Mouse (Mus musculus) midbrain, embryonic 11.5 days (tissue): ENCODE measurements around the gene Atp6v1g2. TPM values are rescaled to one million over a fixed set of nuclear protein-coding genes. Genes with fewer than 3 reads are reported as not detected.

Experiments
- ATAC-seq: fragments of 200-750 bp; cut with Nextera tagmentation; 2 replicates; pipeline ENCODE4 v1.8.0; 2017; ENCODE audit warnings: moderate TSS enrichment, moderate library complexity; ENCODE audit not compliant: low FRiP score
- DNase-seq: peaks from one replicate; pipeline ENCODE4 v3.0.0; 2015; ENCODE audit warnings: low spot score; ENCODE audit errors: missing footprints
- H3K27ac ChIP-seq: fragments of 300-500 bp; sonication (generic); 2 replicates; pipeline ENCODE4 v1.5.1; 2014; ENCODE audit warnings: low read depth, low read length
- H3K27me3 ChIP-seq: fragments of 300-500 bp; sonication (generic); 2 replicates; pipeline ENCODE4 v1.6.1; 2014; ENCODE audit warnings: mild to moderate bottlenecking, low read length, moderate library complexity, mixed read lengths; ENCODE audit not compliant: control insufficient read depth, insufficient read depth
- H3K36me3 ChIP-seq: fragments of 300-500 bp; sonication (generic); 2 replicates; pipeline ENCODE4 v1.6.1; 2014; ENCODE audit warnings: mild to moderate bottlenecking, low read length, moderate library complexity, mixed read lengths; ENCODE audit not compliant: control insufficient read depth, insufficient read depth
- H3K4me1 ChIP-seq: fragments of 300-500 bp; sonication (generic); 2 replicates; pipeline ENCODE4 v1.6.1; 2014; ENCODE audit warnings: low read length; ENCODE audit not compliant: control insufficient read depth, insufficient read depth
- H3K4me2 ChIP-seq: fragments of 300-500 bp; sonication (generic); 2 replicates; pipeline ENCODE4 v1.6.1; 2014; ENCODE audit warnings: mild to moderate bottlenecking, moderate library complexity
- H3K4me3 ChIP-seq: fragments of 300-500 bp; sonication (generic); 2 replicates; pipeline ENCODE4 v1.5.1; 2014; ENCODE audit warnings: low read depth, low read length
- H3K9ac ChIP-seq: fragments of 300-500 bp; sonication (generic); 2 replicates; pipeline ENCODE4 v1.6.1; 2014; ENCODE audit warnings: low read length
- H3K9me3 ChIP-seq: fragments of 300-500 bp; sonication (generic); 2 replicates; pipeline ENCODE4 v1.6.1; 2016; ENCODE audit warnings: low read length; ENCODE audit not compliant: control insufficient read depth
- WGBS: fragments of 180-500 bp; shearing (Covaris S2); extraction: QIAGEN DNeasy Blood & Tissue Kit; methylation state at CpG from one replicate; pipeline ENCODE4 v1.1.7; 2014; 5-methylcytosine and 5-hydroxymethylcytosine counted together
- polyA plus RNA-seq: library from polyadenylated mRNA; unstranded; fragments of >200 nt; fragmentation: Nextera tagmentation; extraction: Ambion mirVana; gene quantifications from 2 replicates; pipeline ENCODE4 v1.2.1, GENCODE M21; 2014

Gene Atp6v1g2
- polyA plus RNA-seq, 1 experiment from 2014 or later = 17.8 TPM

DNA sequence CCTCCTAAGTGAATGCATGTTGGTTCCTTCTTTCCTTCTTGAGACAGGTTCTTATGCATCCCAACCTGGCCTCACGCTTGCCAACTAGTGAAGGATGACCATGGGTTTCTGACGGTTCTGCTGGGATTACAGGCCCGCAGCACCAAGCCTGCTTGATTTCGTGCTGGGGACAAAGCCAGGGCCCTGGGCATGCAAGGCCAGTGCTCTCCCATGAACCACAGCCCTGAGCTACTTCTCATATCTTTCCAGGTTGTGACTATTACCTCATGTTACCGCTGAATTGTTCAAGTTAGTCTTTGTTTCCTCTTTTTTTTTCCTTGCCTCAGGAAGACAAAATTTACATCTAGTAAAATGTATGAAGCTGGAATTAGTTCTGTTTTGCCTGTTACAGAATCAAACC is 40.5 kb upstream of the Atp6v1g2 start:
- H3K9ac ChIP-seq = no peak overlapping the region
- no peak overlapping the region for H3K4me3 ChIP-seq
- no peak for DNase-seq
- peaks cover 26% of the 10 kb centered on the region for H3K27me3 ChIP-seq
- WGBS = 85% methylated on average over 5 of the region's 5 CpGs
- no peak overlapping the region for H3K27ac ChIP-seq
- H3K36me3 ChIP-seq = no peaks in the 10 kb centered on the region
- no peaks in the 10 kb centered on the region for H3K9me3 ChIP-seq
- peaks cover 4% of the 10 kb centered on the region; the same call in 1 of the 2 replicates for H3K4me1 ChIP-seq
- H3K4me2 ChIP-seq = no peak overlapping the region
- ATAC-seq = no peak

DNA sequence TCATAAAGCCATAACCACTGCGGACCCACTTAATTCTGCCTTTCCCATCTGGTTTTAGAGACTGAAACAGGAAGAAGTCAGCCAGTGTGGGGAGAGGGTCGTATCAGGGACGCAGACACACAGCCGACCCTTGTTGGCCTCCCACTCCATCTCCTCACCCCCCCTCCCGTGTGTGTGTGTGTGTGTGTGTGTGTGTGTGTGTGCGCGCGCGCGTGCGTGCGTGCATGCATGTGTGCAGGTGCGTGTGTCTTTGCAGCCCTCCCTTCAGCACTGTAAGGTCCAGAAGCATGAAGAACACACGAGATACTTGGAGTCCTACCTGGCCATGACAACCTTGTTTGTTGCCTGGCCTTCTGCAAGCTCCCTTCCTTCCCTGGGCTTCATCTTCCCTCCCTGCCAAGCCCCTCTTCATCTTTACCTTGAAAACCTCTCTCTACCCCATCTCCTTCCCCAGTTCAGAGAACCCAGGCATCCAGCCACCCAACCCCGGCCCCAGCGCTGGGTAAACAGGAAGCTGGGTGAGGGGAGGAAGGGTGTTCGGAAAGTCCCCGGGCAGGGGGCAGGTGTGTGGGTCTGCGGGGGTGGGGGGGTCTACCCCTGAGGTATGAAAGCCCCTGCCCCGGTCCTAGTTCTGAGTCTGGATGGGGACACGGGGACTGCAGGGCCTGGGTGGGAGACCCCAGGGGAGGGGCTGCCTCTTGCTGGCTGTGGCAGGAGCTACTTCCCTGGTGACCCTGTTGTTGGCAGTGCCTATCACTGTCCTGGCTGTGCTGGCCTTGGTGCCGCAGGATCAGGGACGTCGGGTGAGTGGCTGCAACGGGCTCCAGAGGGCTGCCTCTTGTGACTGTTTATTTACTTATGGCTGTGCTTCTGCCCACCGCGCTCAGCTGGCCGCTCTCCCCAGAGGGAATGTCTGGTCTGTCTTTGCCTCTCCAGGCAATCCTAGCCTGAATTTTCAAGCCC is 39.3 kb upstream of the Atp6v1g2 start, which contains the start of gene Ltb:
Gene Ltb, plus strand, starts transcription at position 559 of the 963 bp plus-strand sequence.
- no peaks in the 10 kb centered on the region for H3K9me3 ChIP-seq
- 63% methylated on average over 28 of the region's 28 CpGs for WGBS
- no peak within 1 kb of the TSS for H3K27ac ChIP-seq
- no peaks in the 10 kb centered on the region for H3K36me3 ChIP-seq
- peaks cover 26% of the 10 kb centered on the region for H3K27me3 ChIP-seq
- DNase-seq (no peak), ATAC-seq (no peak)
- peaks cover 4% of the 10 kb centered on the region; the same call in 1 of the 2 replicates for H3K4me1 ChIP-seq
- no peak within 1 kb of the TSS for H3K9ac ChIP-seq
- no peak within 1 kb of the TSS for H3K4me3 ChIP-seq
- peak within 1 kb of the TSS; percentile 40; the same call in 1 of the 2 replicates for H3K4me2 ChIP-seq

DNA sequence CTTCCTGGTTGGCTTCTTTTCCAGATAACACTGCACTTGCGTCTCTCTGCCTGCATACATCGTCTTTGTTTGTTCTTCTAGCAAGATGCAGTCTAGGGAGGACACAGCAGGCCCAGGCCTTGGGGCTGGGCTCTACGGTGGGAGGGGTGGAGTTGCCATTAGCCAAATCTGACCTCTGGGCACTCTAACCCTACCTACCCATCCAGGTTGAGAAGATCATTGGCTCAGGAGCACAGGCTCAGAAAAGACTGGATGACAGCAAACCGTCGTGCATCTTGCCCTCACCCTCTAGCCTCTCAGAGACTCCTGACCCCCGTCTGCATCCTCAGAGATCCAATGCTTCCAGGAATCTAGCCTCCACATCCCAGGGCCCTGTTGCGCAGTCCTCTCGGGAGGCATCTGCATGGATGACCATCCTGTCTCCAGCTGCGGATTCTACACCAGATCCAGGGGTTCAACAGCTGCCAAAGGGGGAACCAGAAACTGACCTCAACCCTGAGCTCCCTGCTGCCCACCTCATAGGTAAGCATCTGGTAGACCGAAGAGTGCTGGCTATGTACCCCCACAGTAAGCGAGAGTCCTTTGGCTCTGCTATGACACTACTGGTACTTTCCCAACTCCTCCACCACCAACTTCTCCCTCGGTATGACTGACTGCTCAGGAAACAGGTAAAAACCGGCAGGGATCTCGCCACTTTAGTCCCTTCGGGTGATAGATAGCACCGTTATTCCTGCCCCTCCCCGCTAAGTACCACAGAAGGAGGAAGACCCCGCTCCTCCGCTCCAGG is 38.4 kb upstream of the Atp6v1g2 start:
- Histone ChIP-seq H3K4me1 (peaks cover 4% of the 10 kb centered on the region; the same call in 1 of the 2 replicates), H3K4me2 (peak overlapping the region; percentile 40), H3K27ac (no peak overlapping the region), H3K9ac (peak overlapping the region; percentile 10; the same call in 1 of the 2 replicates), H3K9me3 (no peaks in the 10 kb centered on the region), H3K27me3 (peaks cover 26% of the 10 kb centered on the region), H3K36me3 (no peaks in the 10 kb centered on the region), H3K4me3 (peak overlapping the region; percentile 23)
- WGBS = 45% methylated on average over 19 of the region's 19 CpGs
- DNase-seq = peak; percentile 90
- ATAC-seq = no peak

DNA sequence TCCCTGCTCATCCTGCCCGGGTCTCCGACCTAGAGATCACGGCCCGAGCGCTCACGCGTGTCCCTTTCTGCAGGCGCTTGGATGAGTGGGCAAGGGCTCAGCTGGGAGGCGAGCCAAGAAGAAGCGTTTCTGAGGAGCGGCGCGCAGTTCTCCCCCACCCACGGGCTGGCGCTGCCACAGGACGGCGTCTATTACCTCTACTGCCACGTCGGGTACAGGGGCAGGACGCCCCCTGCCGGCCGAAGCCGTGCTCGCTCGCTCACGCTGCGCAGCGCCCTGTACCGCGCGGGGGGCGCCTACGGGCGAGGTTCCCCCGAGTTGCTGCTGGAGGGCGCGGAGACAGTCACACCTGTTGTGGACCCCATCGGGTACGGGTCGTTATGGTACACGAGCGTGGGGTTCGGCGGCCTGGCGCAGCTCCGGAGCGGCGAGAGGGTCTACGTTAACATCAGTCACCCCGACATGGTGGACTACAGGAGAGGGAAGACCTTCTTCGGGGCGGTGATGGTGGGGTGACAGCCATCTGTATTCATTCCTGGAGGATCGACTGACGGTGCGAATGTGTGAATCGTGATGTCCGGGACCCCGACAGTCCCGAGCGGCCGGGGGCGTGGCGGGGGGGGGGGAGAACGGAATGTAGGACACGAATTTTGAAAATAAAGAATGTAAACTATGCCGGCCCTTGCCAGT is 37.7 kb upstream of the Atp6v1g2 start:
- H3K27me3 ChIP-seq = peaks cover 26% of the 10 kb centered on the region
- H3K4me1 ChIP-seq = peaks cover 4% of the 10 kb centered on the region; the same call in 1 of the 2 replicates
- H3K9me3 ChIP-seq = no peaks in the 10 kb centered on the region
- no peak overlapping the region for H3K27ac ChIP-seq
- ATAC-seq (peak; percentile 73), DNase-seq (peak; percentile 98)
- H3K4me3 ChIP-seq = peak overlapping the region; percentile 23
- no peaks in the 10 kb centered on the region for H3K36me3 ChIP-seq
- peak overlapping the region; percentile 40 for H3K4me2 ChIP-seq
- WGBS = 2% methylated on average over 66 of the region's 66 CpGs
- H3K9ac ChIP-seq = peak overlapping the region; percentile 10; the same call in 1 of the 2 replicates

DNA sequence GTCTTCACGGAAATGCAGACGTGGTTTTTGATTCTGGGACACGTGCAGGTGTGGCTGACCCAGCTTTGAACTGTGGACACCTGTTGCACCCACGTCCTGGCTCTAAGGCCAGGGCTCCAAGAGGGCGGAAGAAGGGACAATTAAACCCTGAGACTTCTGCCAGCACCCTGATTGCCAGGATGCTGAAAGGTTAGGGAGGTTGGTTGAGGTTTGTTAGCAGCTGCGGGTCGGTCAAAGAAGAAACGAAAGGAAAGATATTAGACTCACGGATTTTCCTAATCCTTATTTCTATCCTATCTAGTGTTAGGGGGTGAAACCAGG is 37.2 kb upstream of the Atp6v1g2 start:
- Histone ChIP-seq H3K27ac (no peak overlapping the region), H3K36me3 (no peaks in the 10 kb centered on the region), H3K9ac (no peak overlapping the region), H3K4me1 (peaks cover 4% of the 10 kb centered on the region; the same call in 1 of the 2 replicates), H3K9me3 (no peaks in the 10 kb centered on the region), H3K27me3 (peaks cover 26% of the 10 kb centered on the region), H3K4me3 (peak overlapping the region; percentile 23), H3K4me2 (peak overlapping the region; percentile 40)
- no peak for ATAC-seq
- 40% methylated on average over 9 of the region's 9 CpGs for WGBS
- DNase-seq = no peak

DNA sequence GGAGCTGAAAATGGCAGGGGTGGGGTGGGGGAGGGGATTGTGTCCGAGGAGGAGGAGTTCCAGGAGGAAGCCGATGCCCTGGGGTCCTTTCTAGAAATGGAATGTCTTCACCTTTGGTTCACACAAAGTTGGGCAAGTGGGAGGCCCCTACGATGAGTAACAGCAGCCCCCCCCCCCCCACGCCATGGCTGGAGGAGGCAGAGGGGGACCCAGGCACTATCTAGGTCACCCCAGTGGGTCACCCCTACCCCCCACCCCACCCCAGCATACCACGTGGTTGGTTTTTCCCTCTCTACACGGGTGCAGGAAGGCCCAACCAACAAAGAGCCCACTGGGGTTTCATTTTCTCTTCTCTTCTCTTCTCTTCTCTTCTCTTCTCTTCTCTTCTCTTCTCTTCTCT is 36.3 kb upstream of the Atp6v1g2 start:
- H3K27me3 ChIP-seq = peaks cover 26% of the 10 kb centered on the region
- WGBS = 44% methylated on average over 5 of the region's 6 CpGs
- peaks cover 4% of the 10 kb centered on the region; the same call in 1 of the 2 replicates for H3K4me1 ChIP-seq

DNA sequence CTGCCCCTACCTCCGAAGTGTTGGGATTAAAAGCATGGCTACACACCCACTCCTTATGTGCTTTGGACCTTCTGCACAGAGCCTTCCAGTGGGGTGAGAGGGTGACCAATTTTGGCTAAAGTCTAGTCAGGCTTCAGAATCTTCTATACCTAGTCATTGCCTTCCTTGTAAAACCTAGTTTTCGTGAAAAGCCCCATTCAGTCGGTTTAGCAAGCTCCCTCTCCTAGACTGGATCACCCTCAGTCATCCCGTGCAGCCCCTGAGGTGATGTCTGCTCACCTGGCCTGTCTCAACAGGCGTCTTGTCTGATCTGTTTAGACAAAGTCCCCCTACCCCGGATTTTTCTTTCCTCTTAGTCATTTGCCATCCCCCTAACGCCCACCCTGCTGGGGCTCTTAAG is 35.4 kb upstream of the Atp6v1g2 start:
- H3K27me3 ChIP-seq = peaks cover 26% of the 10 kb centered on the region
- no peak for ATAC-seq
- H3K9me3 ChIP-seq = no peaks in the 10 kb centered on the region
- no peak for DNase-seq
- H3K4me1 ChIP-seq = peaks cover 4% of the 10 kb centered on the region; the same call in 1 of the 2 replicates
- no peak overlapping the region for H3K9ac ChIP-seq
- H3K4me3 ChIP-seq = no peak overlapping the region
- H3K27ac ChIP-seq = no peak overlapping the region
- no peaks in the 10 kb centered on the region for H3K36me3 ChIP-seq
- H3K4me2 ChIP-seq = no peak overlapping the region
- WGBS = 69% methylated on average over 7 of the region's 7 CpGs

More for the DNA sequence above, 36.3 kb upstream of the Atp6v1g2 start:
- Histone ChIP-seq H3K9me3 (no peaks in the 10 kb centered on the region), H3K4me3 (no peak overlapping the region), H3K36me3 (no peaks in the 10 kb centered on the region), H3K4me2 (no peak overlapping the region), H3K9ac (no peak overlapping the region), H3K27ac (no peak overlapping the region)
- ATAC-seq (no peak), DNase-seq (no peak)

DNA sequence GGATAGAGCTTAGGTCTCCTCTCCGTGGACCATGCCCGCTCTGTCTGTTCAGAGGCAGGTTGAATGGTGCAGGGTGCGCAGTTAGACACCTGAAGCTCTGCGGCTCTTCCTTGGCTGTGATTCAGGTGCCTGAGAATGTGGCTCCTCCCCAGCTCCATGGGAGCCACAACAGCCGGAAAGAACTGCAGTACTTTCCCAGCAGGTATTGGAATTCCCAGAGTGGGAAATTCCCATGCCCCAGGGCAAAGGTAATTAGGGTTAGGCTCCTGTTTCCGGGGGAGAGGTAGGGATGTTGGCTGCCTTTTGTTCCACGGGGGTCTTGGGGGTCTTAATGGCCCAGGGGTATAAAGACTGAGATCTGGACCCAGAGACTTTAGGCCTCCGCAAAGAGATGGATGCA is 34.5 kb upstream of the Atp6v1g2 start:
- WGBS = 38% methylated on average over 8 of the region's 8 CpGs
- Histone ChIP-seq H3K4me2 (no peak overlapping the region), H3K9ac (no peak overlapping the region), H3K9me3 (no peaks in the 10 kb centered on the region), H3K4me1 (peaks cover 4% of the 10 kb centered on the region; the same call in 1 of the 2 replicates), H3K4me3 (no peak overlapping the region), H3K36me3 (no peaks in the 10 kb centered on the region), H3K27ac (no peak overlapping the region), H3K27me3 (peaks cover 26% of the 10 kb centered on the region)
- DNase-seq = no peak
- ATAC-seq = no peak
